Mouse (Mus musculus): Measurements from ENCODE around the gene Nrn1. TPM values are rescaled to one million over a fixed set of nuclear protein-coding genes. Genes with fewer than 3 reads are reported as not detected.
A peak's percentile ranks its signal among the peaks of the same experiment; 100 is the strongest.

Nrn1 gene
- polyA plus RNA-seq, 1 experiment, result 1.8 TPM

GRCm38 (mm10) chr13:36729731-36730340 is 5.1 kb downstream of the Nrn1 start:
- no peak overlapping the region; the same call in 1 of the 2 replicates for H3K27ac ChIP-seq (ENCODE audit: control insufficient read depth, insufficient read depth, low read depth, low read length)
- no peak for TF ChIP-seq CTCF (IDR thresholded peaks at IDR 0.05; ENCODE audit: control insufficient read depth, insufficient read depth, insufficient replicate concordance, low read depth, low read length)
- TF ChIP-seq POLR2A (IDR thresholded peaks at IDR 0.05; ENCODE audit: control insufficient read depth, low read depth, low read length), result no peak
- H3K36me3 ChIP-seq (ENCODE audit: control insufficient read depth, insufficient read depth, low read length), result no peaks in the 10 kb centered on the region
- no peak overlapping the region for H3K4me3 ChIP-seq (ENCODE audit: control insufficient read depth, low read depth, low read length)
- peaks cover 15% of the 10 kb centered on the region for H3K4me1 ChIP-seq (ENCODE audit: control insufficient read depth, insufficient read depth, low read length)
- peaks cover 7% of the 10 kb centered on the region for H3K27me3 ChIP-seq (ENCODE audit: control insufficient read depth, insufficient read depth, low read length)

- peaks cover 21% of the 10 kb centered on the region for H3K4me1 ChIP-seq (ENCODE audit: control insufficient read depth, insufficient read depth, low read length)
- H3K4me3 ChIP-seq (ENCODE audit: control insufficient read depth, low read depth, low read length), result no peak overlapping the region
- H3K27ac ChIP-seq (ENCODE audit: control insufficient read depth, insufficient read depth, low read depth, low read length), result no peak overlapping the region
- H3K27me3 ChIP-seq (ENCODE audit: control insufficient read depth, insufficient read depth, low read length), result peaks cover 7% of the 10 kb centered on the region
- no peaks in the 10 kb centered on the region for H3K36me3 ChIP-seq (ENCODE audit: control insufficient read depth, insufficient read depth, low read length)
- TF ChIP-seq POLR2A (IDR thresholded peaks at IDR 0.05; ENCODE audit: control insufficient read depth, low read depth, low read length) (no peak), CTCF (IDR thresholded peaks at IDR 0.05; ENCODE audit: control insufficient read depth, insufficient read depth, insufficient replicate concordance, low read depth, low read length) (no peak)
Measured at GRCm38 (mm10) chr13:36728509-36728908, 6.4 kb downstream of the Nrn1 start.

GRCm38 (mm10) chr13:36727779-36728470 is 7.0 kb downstream of the Nrn1 start:
- Histone ChIP-seq H3K36me3 (ENCODE audit: control insufficient read depth, insufficient read depth, low read length) (no peaks in the 10 kb centered on the region), H3K27me3 (ENCODE audit: control insufficient read depth, insufficient read depth, low read length) (peaks cover 7% of the 10 kb centered on the region), H3K27ac (ENCODE audit: control insufficient read depth, insufficient read depth, low read depth, low read length) (no peak overlapping the region), H3K4me3 (ENCODE audit: control insufficient read depth, low read depth, low read length) (no peak overlapping the region), H3K4me1 (ENCODE audit: control insufficient read depth, insufficient read depth, low read length) (peaks cover 21% of the 10 kb centered on the region)
- TF ChIP-seq CTCF (IDR thresholded peaks at IDR 0.05; ENCODE audit: control insufficient read depth, insufficient read depth, insufficient replicate concordance, low read depth, low read length), result no peak
- no peak for TF ChIP-seq POLR2A (IDR thresholded peaks at IDR 0.05; ENCODE audit: control insufficient read depth, low read depth, low read length)

GRCm38 (mm10) chr13:36726951-36727778 is 7.8 kb downstream of the Nrn1 start:
- Histone ChIP-seq H3K36me3 (ENCODE audit: control insufficient read depth, insufficient read depth, low read length) (no peaks in the 10 kb centered on the region), H3K27me3 (ENCODE audit: control insufficient read depth, insufficient read depth, low read length) (peaks cover 6% of the 10 kb centered on the region), H3K4me3 (ENCODE audit: control insufficient read depth, low read depth, low read length) (peak overlapping the region; percentile 14), H3K27ac (ENCODE audit: control insufficient read depth, insufficient read depth, low read depth, low read length) (no peak overlapping the region), H3K4me1 (ENCODE audit: control insufficient read depth, insufficient read depth, low read length) (peaks cover 21% of the 10 kb centered on the region)
- no peak for TF ChIP-seq POLR2A (IDR thresholded peaks at IDR 0.05; ENCODE audit: control insufficient read depth, low read depth, low read length)
- TF ChIP-seq CTCF (IDR thresholded peaks at IDR 0.05; ENCODE audit: control insufficient read depth, insufficient read depth, insufficient replicate concordance, low read depth, low read length), result no peak

GRCm38 (mm10) chr13:36726551-36726950 is 8.4 kb downstream of the Nrn1 start:
- Histone ChIP-seq H3K4me3 (ENCODE audit: control insufficient read depth, low read depth, low read length) (no peak overlapping the region), H3K4me1 (ENCODE audit: control insufficient read depth, insufficient read depth, low read length) (peaks cover 19% of the 10 kb centered on the region), H3K27ac (ENCODE audit: control insufficient read depth, insufficient read depth, low read depth, low read length) (no peak overlapping the region), H3K27me3 (ENCODE audit: control insufficient read depth, insufficient read depth, low read length) (peaks cover 3% of the 10 kb centered on the region), H3K36me3 (ENCODE audit: control insufficient read depth, insufficient read depth, low read length) (no peaks in the 10 kb centered on the region)
- TF ChIP-seq CTCF (IDR thresholded peaks at IDR 0.05; ENCODE audit: control insufficient read depth, insufficient read depth, insufficient replicate concordance, low read depth, low read length) (no peak), POLR2A (IDR thresholded peaks at IDR 0.05; ENCODE audit: control insufficient read depth, low read depth, low read length) (no peak)

GRCm38 (mm10) chr13:36725881-36726280 is 9.1 kb downstream of the Nrn1 start:
- peaks cover 2% of the 10 kb centered on the region for H3K27me3 ChIP-seq (ENCODE audit: control insufficient read depth, insufficient read depth, low read length)
- TF ChIP-seq CTCF (IDR thresholded peaks at IDR 0.05; ENCODE audit: control insufficient read depth, insufficient read depth, insufficient replicate concordance, low read depth, low read length) (no peak), POLR2A (IDR thresholded peaks at IDR 0.05; ENCODE audit: control insufficient read depth, low read depth, low read length) (no peak)
- no peak overlapping the region for H3K4me3 ChIP-seq (ENCODE audit: control insufficient read depth, low read depth, low read length)
- no peak overlapping the region for H3K27ac ChIP-seq (ENCODE audit: control insufficient read depth, insufficient read depth, low read depth, low read length)
- peaks cover 17% of the 10 kb centered on the region for H3K4me1 ChIP-seq (ENCODE audit: control insufficient read depth, insufficient read depth, low read length)
- no peaks in the 10 kb centered on the region for H3K36me3 ChIP-seq (ENCODE audit: control insufficient read depth, insufficient read depth, low read length)
